Mouse (Mus musculus) inflammation-experienced regulatory T-cells (primary cell): ENCODE measurements around the gene Gm20878. TPM values are rescaled to one million over a fixed set of nuclear protein-coding genes. Genes with fewer than 3 reads are reported as not detected.

Experiments used
- polyA plus RNA-seq, 2 experiments: library from polyadenylated mRNA; unstranded; fragments of 100-300 nt; shearing (Covaris generic); gene quantifications; one replicate each; pipeline ENCODE4 v1.2.1; 2017

Gm20878 gene
- polyA plus RNA-seq: 1 to 10 TPM in 1 of 2 experiments, under 1 TPM in 1; 0.83 to 1.2 TPM

DNA sequence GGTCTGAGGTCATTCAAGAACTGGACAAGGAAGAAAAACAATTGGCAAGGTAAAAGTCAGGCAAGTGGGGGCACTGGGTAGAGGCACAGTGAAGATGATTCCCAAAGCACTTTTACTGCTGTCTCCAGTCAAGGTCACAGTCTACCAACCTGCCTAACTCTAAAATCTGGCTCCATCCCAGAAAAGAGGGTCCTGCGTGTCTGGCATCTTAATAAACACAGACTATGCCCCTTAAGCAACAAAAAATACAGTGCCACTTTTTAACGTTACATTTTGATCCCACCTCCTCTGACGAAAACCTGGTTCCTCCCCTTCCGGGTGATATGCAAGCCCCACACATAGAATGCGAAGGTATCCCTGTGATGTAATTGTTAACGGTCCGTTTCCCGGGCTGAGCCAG is at the start of gene Gm20878:
TSS of gene Gm20878 (plus strand) at position 301 of the 400 bp plus-strand sequence.

DNA sequence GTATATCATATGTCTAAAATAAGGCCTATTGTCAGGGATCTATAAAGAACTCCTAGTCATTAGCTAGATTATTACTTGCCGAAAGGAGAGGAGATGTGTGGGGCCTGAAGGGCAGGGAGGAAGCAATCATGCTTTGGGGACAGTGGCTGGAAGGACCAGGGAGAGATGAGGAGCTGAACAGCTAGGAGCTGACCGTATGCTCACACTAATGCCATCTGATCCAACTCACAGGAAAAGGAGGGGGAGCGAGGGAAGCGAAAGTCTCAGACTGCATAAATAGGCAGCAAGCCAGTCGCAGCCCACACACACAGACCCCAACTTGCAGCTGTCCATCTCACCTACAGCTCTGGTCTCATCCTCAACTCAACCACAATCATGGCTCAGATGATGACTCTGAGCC is 38.1 kb upstream of the Gm20878 start, which contains the start of gene Gm21541:
TSS of gene Gm21541 (plus strand) at position 301 of the 400 bp plus-strand sequence.

DNA sequence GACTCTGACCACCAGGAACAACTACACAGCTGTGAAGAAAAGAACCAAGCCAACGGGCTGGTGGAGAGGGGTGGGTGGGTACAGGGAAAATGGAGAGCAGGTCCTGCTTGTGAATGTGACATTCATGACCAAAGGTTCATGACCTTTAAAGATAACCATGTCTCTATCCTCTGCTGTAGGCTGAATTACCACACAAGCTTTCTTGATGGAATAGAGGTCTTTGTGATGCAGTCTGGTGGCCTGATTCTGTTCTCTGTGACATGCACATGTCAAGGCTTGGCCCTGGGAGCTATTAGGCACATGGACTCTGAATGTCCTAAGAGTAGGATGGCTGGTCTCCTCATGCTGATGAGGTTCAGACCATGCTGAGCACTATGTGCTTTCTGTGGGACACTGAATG is 24.4 kb downstream of the Gm20878 start, which contains the start of gene Fam205a4:
TSS of gene Fam205a4 (plus strand) at position 301 of the 400 bp plus-strand sequence.

Other genes starting within 250 kb of the Gm20878 start
- gene Cntfr, start 244.5 kb upstream of the Gm20878 start, polyA plus RNA-seq: under 1 TPM; 0.31 to 0.72 TPM
- gene Il11ra1, start 241.6 kb upstream of the Gm20878 start, polyA plus RNA-seq: 10 to 100 TPM; 11.9 to 13.2 TPM
- gene Rpp25l, start 228.0 kb upstream of the Gm20878 start, polyA plus RNA-seq: 10 to 100 TPM; 36.8 to 37.6 TPM
- 100 to 1,000 TPM; 110 to 129 TPM for gene Dctn3, start 218.4 kb upstream of the Gm20878 start, polyA plus RNA-seq
- gene Arid3c, start 210.4 kb upstream of the Gm20878 start, polyA plus RNA-seq: not detected
- 10 to 100 TPM; 63.9 to 77.7 TPM for gene Galt, start 186.3 kb upstream of the Gm20878 start, polyA plus RNA-seq
- gene Sigmar1, start 185.4 kb upstream of the Gm20878 start, polyA plus RNA-seq: 10 to 100 TPM; 41.9 to 54.8 TPM
- gene Ccl27a, start 167.3 kb upstream of the Gm20878 start, polyA plus RNA-seq: 1 to 10 TPM; 4.2 to 8.1 TPM
- not detected for gene Gm21541, start 38.0 kb upstream of the Gm20878 start, polyA plus RNA-seq
- gene Fam205a4, start 24.5 kb downstream of the Gm20878 start, polyA plus RNA-seq: under 1 TPM in 1 of 2 experiments, not detected in 1; 0.16 TPM
- gene Gm21093, start 93.2 kb downstream of the Gm20878 start, polyA plus RNA-seq: not detected
- not detected for gene Gm3893, start 149.6 kb downstream of the Gm20878 start, polyA plus RNA-seq
- gene Gm13304, start 173.2 kb downstream of the Gm20878 start, polyA plus RNA-seq: 1 to 10 TPM in 1 of 2 experiments, not detected in 1; 4.1 TPM
- gene Gm13306, start 211.9 kb downstream of the Gm20878 start, polyA plus RNA-seq: not detected
- not detected for gene Gm13305, start 227.0 kb downstream of the Gm20878 start, polyA plus RNA-seq